Mouse (Mus musculus): Measurements from ENCODE around the gene Psph. TPM values are rescaled to one million over a fixed set of nuclear protein-coding genes. Genes with fewer than 3 reads are reported as not detected.

Gene Psph
- polyA plus RNA-seq, 1 experiment from 2014 or later: 26.3 TPM

DNA sequence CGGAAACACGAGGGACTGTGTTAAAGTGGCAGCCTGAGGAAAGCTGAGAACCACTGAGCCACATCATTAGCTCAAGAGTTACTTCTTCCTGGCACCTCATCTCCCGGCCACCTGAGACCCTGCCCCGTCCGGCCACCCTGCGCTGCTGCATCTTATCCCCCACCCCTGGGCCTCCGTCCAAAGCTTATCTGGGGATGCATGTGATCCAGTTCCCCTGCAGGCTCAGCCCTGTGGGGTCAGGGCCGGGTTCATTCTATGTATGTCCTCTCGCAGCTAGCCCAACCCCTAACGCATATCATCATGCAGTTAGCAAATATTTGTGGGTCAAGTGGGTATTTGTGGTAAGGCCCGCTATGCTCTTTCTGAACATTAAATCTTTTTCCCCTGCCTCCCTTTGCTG, 58.0 kb downstream of the Psph start:
- Histone ChIP-seq H3K27ac (peak overlapping the region; percentile 92), H3K36me3 (no peaks in the 10 kb centered on the region), H3K9ac (peak overlapping the region; percentile 28; the same call in 1 of the 2 replicates), H3K9me3 (replicated peaks) (no peaks in the 10 kb centered on the region), H3K4me3 (peak overlapping the region; percentile 12; the same call in 1 of the 2 replicates), H3K27me3 (no peaks in the 10 kb centered on the region), H3K4me2 (peak overlapping the region; percentile 51), H3K4me1 (replicated peaks) (peaks cover 41% of the 10 kb centered on the region)
- WGBS: 18% methylated on average over 11 of the region's 11 CpGs
- peak; percentile 25; the same call in 1 of the 2 replicates for ATAC-seq (replicated peaks; ENCODE audit: insufficient number of reproducible peaks, insufficient read depth, low FRiP score, low read depth)

DNA sequence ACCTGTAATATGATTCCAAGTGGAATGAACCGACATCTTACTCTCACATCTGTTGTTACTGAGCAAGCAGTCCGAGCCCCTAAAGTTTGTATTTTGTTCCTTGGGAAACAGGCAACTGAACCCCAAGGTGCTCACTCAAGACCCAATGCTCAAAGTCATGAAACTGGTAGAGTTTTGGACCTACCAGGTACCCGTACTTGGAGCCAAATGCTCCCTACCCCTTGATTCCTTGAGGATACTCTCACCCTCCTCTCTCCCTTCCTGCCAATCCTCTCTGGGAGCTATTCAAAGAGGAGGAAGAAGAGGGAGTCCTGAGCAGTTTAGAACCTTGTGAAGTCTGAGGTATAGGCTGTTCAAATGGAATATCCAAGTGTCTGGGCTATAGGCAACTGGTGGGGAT, 60.5 kb downstream of the Psph start:
- Histone ChIP-seq H3K4me2 (peak overlapping the region; percentile 60), H3K9me3 (replicated peaks) (no peaks in the 10 kb centered on the region), H3K4me3 (peak overlapping the region; percentile 68), H3K27me3 (no peaks in the 10 kb centered on the region), H3K27ac (0 out of 2 replicates have a peak overlapping the region, but pooled peaks have one; percentile 13), H3K36me3 (no peaks in the 10 kb centered on the region), H3K9ac (no peak overlapping the region), H3K4me1 (replicated peaks) (peaks cover 43% of the 10 kb centered on the region)
- 79% methylated on average over 3 of the region's 3 CpGs for WGBS
- no peak for ATAC-seq (replicated peaks; ENCODE audit: insufficient number of reproducible peaks, insufficient read depth, low FRiP score, low read depth)

DNA sequence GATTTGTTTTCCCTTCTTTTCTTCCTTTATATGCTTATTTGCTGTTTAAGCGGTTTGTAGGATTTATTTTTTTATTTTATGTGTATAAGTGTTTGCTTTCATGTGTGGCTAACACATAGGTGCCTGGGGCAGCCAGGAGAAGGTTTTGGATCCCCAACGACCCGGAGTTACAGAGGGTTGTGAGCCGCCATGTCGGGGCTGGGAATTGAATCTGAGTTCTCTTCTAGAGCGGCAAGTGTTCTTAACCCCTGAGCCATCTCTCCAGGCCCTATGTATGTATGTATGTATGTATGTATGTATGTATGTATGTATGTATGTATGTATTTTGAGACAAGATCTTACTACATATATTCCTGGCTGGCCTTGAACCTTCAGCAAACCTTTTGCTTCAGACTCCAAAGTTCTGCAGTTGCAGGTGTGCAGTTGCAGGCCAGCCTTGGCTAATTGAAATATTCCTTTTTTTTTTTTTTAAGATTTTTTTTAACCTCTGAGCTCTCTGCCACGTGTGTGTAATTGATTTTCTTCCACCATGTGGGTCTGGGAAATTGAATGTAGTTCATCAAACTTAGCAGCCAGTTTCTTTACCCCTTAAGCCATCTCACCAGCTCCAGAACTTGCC, 61.4 kb downstream of the Psph start:
- peak overlapping the region; percentile 98 for H3K27ac ChIP-seq
- peak overlapping the region; percentile 60 for H3K4me2 ChIP-seq
- 10% methylated on average over 7 of the region's 7 CpGs for WGBS
- no peaks in the 10 kb centered on the region for H3K9me3 ChIP-seq (replicated peaks)
- H3K4me1 ChIP-seq (replicated peaks): peaks cover 43% of the 10 kb centered on the region
- peak overlapping the region; percentile 68 for H3K4me3 ChIP-seq
- no peak for ATAC-seq (replicated peaks; ENCODE audit: insufficient number of reproducible peaks, insufficient read depth, low FRiP score, low read depth)
- peak overlapping the region; percentile 86 for H3K9ac ChIP-seq
- H3K36me3 ChIP-seq: no peaks in the 10 kb centered on the region
- H3K27me3 ChIP-seq: no peaks in the 10 kb centered on the region

DNA sequence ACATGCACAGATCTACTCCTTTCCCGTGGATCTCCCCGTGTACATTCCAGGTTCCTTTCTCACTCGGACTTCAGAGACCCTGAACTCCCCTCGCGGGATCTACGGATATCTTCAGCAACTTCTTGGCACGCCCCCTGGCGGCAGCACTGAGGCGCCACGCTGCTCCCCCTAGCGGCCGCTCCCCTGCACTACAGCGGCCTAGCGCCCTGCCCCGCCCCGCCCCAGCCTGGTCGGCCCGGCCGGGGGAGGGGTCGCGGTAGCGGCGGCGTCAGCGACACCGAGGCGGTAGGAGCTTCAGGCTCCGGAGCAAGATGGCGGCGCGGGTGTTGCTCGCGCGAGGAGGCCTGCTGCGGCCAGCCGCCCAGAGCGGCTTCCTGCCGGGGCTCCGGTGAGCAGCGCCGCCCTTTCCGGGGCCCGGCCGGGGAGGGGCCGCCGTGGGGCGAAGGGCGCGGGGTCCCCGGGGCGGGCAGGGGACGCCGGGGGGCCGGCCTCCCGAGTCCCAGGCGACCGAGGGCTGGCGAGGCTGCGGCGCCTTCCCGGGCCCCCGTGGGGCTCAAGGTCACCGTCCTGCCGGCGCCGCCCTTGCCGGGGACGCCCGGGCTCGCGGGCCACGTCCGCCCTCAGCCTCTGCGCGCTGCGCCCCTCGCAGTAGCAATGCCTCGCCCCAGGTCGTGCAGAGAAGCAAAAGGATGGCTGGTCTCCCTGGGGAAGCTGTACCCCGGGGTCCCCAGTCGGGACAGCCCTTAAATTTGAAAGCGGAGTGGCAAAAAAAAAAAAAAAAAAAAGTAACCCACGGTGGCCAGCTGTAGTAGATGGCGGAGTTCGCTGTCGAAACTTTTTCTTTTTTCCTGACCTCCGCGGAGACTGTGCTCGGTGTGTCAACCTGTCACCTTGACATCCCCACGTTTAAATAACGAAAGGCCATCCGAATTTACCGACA, 62.1 kb downstream of the Psph start, which contains the start of gene Nipsnap2:
TSS of gene Nipsnap2 (plus strand) at position 230 of the 940 bp plus-strand sequence.
- Histone ChIP-seq H3K9ac (peak within 1 kb of the TSS; percentile 86), H3K27me3 (no peaks in the 10 kb centered on the region), H3K36me3 (peaks cover 2% of the 10 kb centered on the region; the same call in 1 of the 2 replicates), H3K4me2 (peak within 1 kb of the TSS; percentile 60), H3K4me1 (replicated peaks) (peaks cover 36% of the 10 kb centered on the region), H3K4me3 (peak within 1 kb of the TSS; percentile 68), H3K9me3 (replicated peaks) (no peaks in the 10 kb centered on the region), H3K27ac (peak within 1 kb of the TSS; percentile 98)
- peak; percentile 92 for ATAC-seq (replicated peaks; ENCODE audit: insufficient number of reproducible peaks, insufficient read depth, low FRiP score, low read depth)
- under 1% methylated on average over 78 of the region's 93 CpGs for WGBS

DNA sequence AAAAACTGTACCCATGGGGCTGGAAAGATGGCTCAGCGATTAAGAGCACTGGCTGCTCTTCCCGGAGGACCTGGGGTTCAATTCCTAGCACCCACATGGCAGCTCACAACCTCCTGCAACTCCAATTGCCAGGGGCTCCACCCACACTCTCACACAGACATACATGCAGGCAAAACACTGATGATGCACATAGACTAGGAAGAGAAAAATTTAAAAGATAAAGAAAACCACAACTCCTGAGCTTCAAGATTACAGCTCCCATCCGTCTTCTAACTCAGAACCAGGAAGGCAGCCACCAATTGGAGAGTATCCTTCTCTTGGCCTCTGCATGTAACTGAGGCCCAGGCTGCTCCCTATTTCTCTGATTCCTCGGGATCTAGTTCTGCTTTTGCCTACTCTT, 63.0 kb downstream of the Psph start:
- Histone ChIP-seq H3K9ac (peak overlapping the region; percentile 86), H3K27me3 (no peaks in the 10 kb centered on the region), H3K4me2 (peak overlapping the region; percentile 60), H3K27ac (peak overlapping the region; percentile 98), H3K4me3 (peak overlapping the region; percentile 68), H3K9me3 (replicated peaks) (no peaks in the 10 kb centered on the region), H3K4me1 (replicated peaks) (peaks cover 28% of the 10 kb centered on the region), H3K36me3 (peaks cover 10% of the 10 kb centered on the region)
- ATAC-seq (replicated peaks; ENCODE audit: insufficient number of reproducible peaks, insufficient read depth, low FRiP score, low read depth): no peak
- WGBS: 45% methylated on average over 4 of the region's 4 CpGs

DNA sequence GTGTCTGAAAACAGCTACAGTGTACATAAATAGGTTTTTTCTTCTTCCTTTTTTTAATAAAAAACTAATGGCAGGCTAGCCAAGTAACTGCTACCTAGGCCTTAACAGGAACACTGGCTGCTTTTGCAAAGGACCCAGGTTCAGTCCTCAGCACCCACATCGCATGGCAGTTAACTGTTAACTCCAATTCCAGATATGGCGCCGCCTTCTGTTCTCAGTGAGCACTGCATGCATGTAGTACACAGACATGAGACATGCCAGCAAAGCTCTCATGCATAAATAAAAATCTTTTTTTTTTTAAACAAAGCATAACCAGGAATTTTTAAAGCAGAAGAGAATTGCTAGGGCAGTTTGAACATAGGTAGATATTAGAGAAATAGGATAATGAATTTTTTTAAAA, 67.1 kb downstream of the Psph start:
- H3K27me3 ChIP-seq: no peaks in the 10 kb centered on the region
- H3K4me3 ChIP-seq: no peak overlapping the region
- H3K9me3 ChIP-seq (replicated peaks): no peaks in the 10 kb centered on the region
- no peak overlapping the region for H3K27ac ChIP-seq
- H3K4me2 ChIP-seq: no peak overlapping the region
- peaks cover 10% of the 10 kb centered on the region for H3K4me1 ChIP-seq (replicated peaks)
- H3K36me3 ChIP-seq: peaks cover 34% of the 10 kb centered on the region
- no peak overlapping the region for H3K9ac ChIP-seq
- 85% methylated on average over 3 of the region's 3 CpGs for WGBS
- no peak for ATAC-seq (replicated peaks; ENCODE audit: insufficient number of reproducible peaks, insufficient read depth, low FRiP score, low read depth)

DNA sequence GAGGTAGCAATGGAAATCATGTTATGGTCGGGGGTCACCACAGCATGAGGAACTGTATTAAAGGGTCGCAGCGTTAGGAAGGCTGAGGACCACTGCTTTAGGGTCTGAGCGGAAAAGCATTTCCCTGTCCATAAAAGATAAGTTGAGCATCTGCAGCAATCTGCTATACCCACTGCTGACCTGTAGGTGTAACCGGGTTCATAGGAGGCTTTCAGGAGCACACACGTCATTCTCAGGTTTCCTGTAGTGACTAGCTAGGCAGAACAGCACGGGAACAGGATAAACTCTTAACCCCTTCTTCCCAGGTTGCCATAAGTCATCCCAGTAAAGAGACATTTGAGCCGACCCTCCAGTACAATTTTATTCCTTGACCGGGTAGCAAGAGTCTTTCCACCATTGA, 70.2 kb downstream of the Psph start:
- H3K4me2 ChIP-seq: no peak overlapping the region
- H3K27ac ChIP-seq: no peak overlapping the region
- no peaks in the 10 kb centered on the region for H3K27me3 ChIP-seq
- ATAC-seq (replicated peaks; ENCODE audit: insufficient number of reproducible peaks, insufficient read depth, low FRiP score, low read depth): no peak
- H3K9me3 ChIP-seq (replicated peaks): no peaks in the 10 kb centered on the region
- peaks cover 34% of the 10 kb centered on the region for H3K36me3 ChIP-seq
- H3K9ac ChIP-seq: no peak overlapping the region
- H3K4me3 ChIP-seq: no peak overlapping the region
- 76% methylated on average over 9 of the region's 9 CpGs for WGBS
- peaks cover 8% of the 10 kb centered on the region for H3K4me1 ChIP-seq (replicated peaks)

Other genes with a start within 250 kb of the Psph start
- 1.3 and 2.0 TPM in 2 replicates for gene Mmp17, start 203.3 kb downstream of the Psph start, polyA plus RNA-seq (2015; fragmentation: Nextera tagmentation; extraction: Ambion mirVana)
- 3.0 and 4.0 TPM in 2 replicates for gene Zfp11, start 117.3 kb downstream of the Psph start, polyA plus RNA-seq (2015; fragmentation: Nextera tagmentation; extraction: Ambion mirVana)
- gene Sept14, start 78.9 kb downstream of the Psph start, polyA plus RNA-seq (2015; fragmentation: Nextera tagmentation; extraction: Ambion mirVana): not detected in 2 replicates
- gene Mrps17, start 72.0 kb downstream of the Psph start, polyA plus RNA-seq (2015; fragmentation: Nextera tagmentation; extraction: Ambion mirVana): 152 and 157 TPM in 2 replicates
- 299 and 399 TPM in 2 replicates for gene Nipsnap2, start 62.4 kb downstream of the Psph start, polyA plus RNA-seq (2015; fragmentation: Nextera tagmentation; extraction: Ambion mirVana)
- 20.8 and 26.2 TPM in 2 replicates for gene Sumf2, start 59.5 kb upstream of the Psph start, polyA plus RNA-seq (2015; fragmentation: Nextera tagmentation; extraction: Ambion mirVana)
- gene Chchd2, start 100.0 kb upstream of the Psph start, polyA plus RNA-seq (2015; fragmentation: Nextera tagmentation; extraction: Ambion mirVana): 889 and 921 TPM in 2 replicates
- gene Zbed5, start 108.3 kb upstream of the Psph start, polyA plus RNA-seq (2015; fragmentation: Nextera tagmentation; extraction: Ambion mirVana): 2.1 and 2.6 TPM in 2 replicates
- gene Phkg1, start 111.1 kb upstream of the Psph start, polyA plus RNA-seq (2015; fragmentation: Nextera tagmentation; extraction: Ambion mirVana): 2.3 and 2.5 TPM in 2 replicates
- gene Nupr1l, start 121.1 kb upstream of the Psph start, polyA plus RNA-seq (2015; fragmentation: Nextera tagmentation; extraction: Ambion mirVana): 2.0 and 2.8 TPM in 2 replicates
- 13.2 and 14.3 TPM in 2 replicates for gene Vkorc1l1, start 154.5 kb upstream of the Psph start, polyA plus RNA-seq (2015; fragmentation: Nextera tagmentation; extraction: Ambion mirVana)
- 39.1 and 43.6 TPM in 2 replicates for gene Gusb, start 215.6 kb upstream of the Psph start, polyA plus RNA-seq (2015; fragmentation: Nextera tagmentation; extraction: Ambion mirVana)
- gene Asl, start 241.8 kb upstream of the Psph start, polyA plus RNA-seq (2015; fragmentation: Nextera tagmentation; extraction: Ambion mirVana): 16.0 and 22.2 TPM in 2 replicates
- 20.6 and 26.8 TPM in 2 replicates for gene Crcp, start 241.8 kb upstream of the Psph start, polyA plus RNA-seq (2015; fragmentation: Nextera tagmentation; extraction: Ambion mirVana)

Data from heart, embryonic 15.5 days (tissue).